Mouse (Mus musculus) heart, embryonic 14.5 days (tissue): ENCODE results near the gene Ankrd2. TPM values are rescaled to one million over a fixed set of nuclear protein-coding genes. Genes with fewer than 3 reads are reported as not detected.

ENCODE experiments used
- ATAC-seq: fragments of 200-750 bp; cut with Nextera tagmentation; 2 replicates; pipeline ENCODE4 v1.8.0; 2017; ENCODE audit warnings: low read depth, moderate TSS enrichment; ENCODE audit not compliant: insufficient number of reproducible peaks, insufficient read depth, low FRiP score
- H3K27ac ChIP-seq, 2 experiments: fragments of 200-500 bp in 1 of 2; fragments of 300-500 bp in 1 of 2; sonication (generic) in 1 of 2; replicated peaks in 1 of 2; 2 replicates each; pipeline ENCODE4 v1.5.1; 2012 to 2014; ENCODE audit warnings: low read depth in 2 of 2, low read length in 2 of 2, control low read depth in 1 of 2, mild to moderate bottlenecking in 1 of 2, mixed read lengths in 1 of 2; ENCODE audit not compliant: control insufficient read depth in 1 of 2, insufficient read depth in 1 of 2
- H3K27me3 ChIP-seq: fragments of 300-500 bp; sonication (generic); 2 replicates; pipeline ENCODE4 v1.6.1; 2014; ENCODE audit warnings: mild to moderate bottlenecking, low read length, control low read depth; ENCODE audit not compliant: control insufficient read depth, insufficient read depth
- H3K36me3 ChIP-seq: fragments of 300-500 bp; sonication (generic); 2 replicates; pipeline ENCODE4 v1.6.1; 2014; ENCODE audit warnings: mild to moderate bottlenecking, control low read depth, low read length, mixed read lengths; ENCODE audit not compliant: control insufficient read depth, insufficient read depth
- H3K4me1 ChIP-seq, 2 experiments: fragments of 200-500 bp in 1 of 2; fragments of 300-500 bp in 1 of 2; sonication (generic) in 1 of 2; 2 replicates each; pipeline ENCODE4 v1.6.1; 2012 to 2014; ENCODE audit warnings: low read length in 2 of 2, control low read depth in 1 of 2, mixed read lengths in 1 of 2; ENCODE audit not compliant: control insufficient read depth in 2 of 2, insufficient read depth in 2 of 2
- H3K4me2 ChIP-seq: fragments of 300-500 bp; sonication (generic); 2 replicates; pipeline ENCODE4 v1.6.1; 2014; ENCODE audit warnings: mild to moderate bottlenecking, low read length
- H3K4me3 ChIP-seq, 2 experiments: fragments of 200-500 bp in 1 of 2; fragments of 300-500 bp in 1 of 2; sonication (generic) in 1 of 2; 2 replicates each; pipeline ENCODE4 v1.5.1; 2012 to 2014; ENCODE audit warnings: low read length in 2 of 2, mild to moderate bottlenecking in 2 of 2, control low read depth in 1 of 2, low read depth in 1 of 2, moderate library complexity in 1 of 2; ENCODE audit not compliant: control insufficient read depth in 1 of 2, insufficient read depth in 1 of 2
- H3K9ac ChIP-seq: fragments of 300-500 bp; sonication (generic); 2 replicates; pipeline ENCODE4 v1.6.1; 2014; ENCODE audit warnings: mild to moderate bottlenecking, low read length
- H3K9me3 ChIP-seq: fragments of 300-500 bp; sonication (generic); 2 replicates; pipeline ENCODE4 v1.6.1; 2016; ENCODE audit warnings: low read length, control low read depth; ENCODE audit not compliant: control insufficient read depth
- WGBS: fragments of 180-500 bp; shearing (Covaris S2); extraction: QIAGEN DNeasy Blood & Tissue Kit; methylation state at CpG from one replicate; pipeline ENCODE4 v1.1.7; 2014; 5-methylcytosine and 5-hydroxymethylcytosine counted together
- polyA plus RNA-seq: library from polyadenylated mRNA; unstranded; fragments of >200 nt; fragmentation: Nextera tagmentation; extraction: Ambion mirVana; gene quantifications from 2 replicates; pipeline ENCODE4 v1.2.1, GENCODE M21; 2014

Gene Ankrd2
- polyA plus RNA-seq, 1 experiment from 2014 or later, result not detected

- no peak overlapping the region for H3K4me2 ChIP-seq
- 81% methylated on average over 5 of the region's 5 CpGs for WGBS
- H3K27ac ChIP-seq, result no peak overlapping the region
- H3K4me3 ChIP-seq, result no peak overlapping the region
- no peaks in the 10 kb centered on the region for H3K27me3 ChIP-seq
- H3K4me1 ChIP-seq, result peaks cover 0 to 15% of the 10 kb centered on the region in 2 experiments; a peak in 2 of 4 replicates
- ATAC-seq, result no peak
- H3K9me3 ChIP-seq, result no peaks in the 10 kb centered on the region
- no peak overlapping the region for H3K9ac ChIP-seq
- H3K36me3 ChIP-seq, result peaks cover 17% of the 10 kb centered on the region
Measured at GRCm38 (mm10) chr19:42031112-42031511, 4.7 kb upstream of the Ankrd2 start.

GRCm38 (mm10) chr19:42033611-42034010 is 2.2 kb upstream of the Ankrd2 start:
- no peak overlapping the region for H3K27ac ChIP-seq
- H3K4me2 ChIP-seq, result no peak overlapping the region
- H3K9ac ChIP-seq, result peak overlapping the region; percentile 2; the same call in 1 of the 2 replicates

GRCm38 (mm10) chr19:42034146-42034775 is 1.5 kb upstream of the Ankrd2 start:
- ATAC-seq, result no peak; the same call in 1 of the 2 replicates
- Histone ChIP-seq H3K4me1 (peaks cover 0 to 15% of the 10 kb centered on the region in 2 experiments; a peak in 2 of 4 replicates), H3K4me2 (no peak overlapping the region), H3K36me3 (peaks cover 17% of the 10 kb centered on the region), H3K27ac (no peak overlapping the region), H3K9ac (peak overlapping the region; percentile 2; the same call in 1 of the 2 replicates), H3K9me3 (no peaks in the 10 kb centered on the region), H3K4me3 (no peak overlapping the region), H3K27me3 (no peaks in the 10 kb centered on the region)
- WGBS, result 51% methylated on average over 9 of the region's 9 CpGs

More at GRCm38 (mm10) chr19:42033611-42034010, 2.2 kb upstream of the Ankrd2 start:
- Histone ChIP-seq H3K9me3 (no peaks in the 10 kb centered on the region), H3K4me3 (no peak overlapping the region), H3K36me3 (peaks cover 17% of the 10 kb centered on the region), H3K4me1 (peaks cover 0 to 15% of the 10 kb centered on the region in 2 experiments; a peak in 2 of 4 replicates), H3K27me3 (no peaks in the 10 kb centered on the region)
- no peak for ATAC-seq
- 84% methylated on average over 14 of the region's 14 CpGs for WGBS

- no peak overlapping the region for H3K4me2 ChIP-seq
- H3K27ac ChIP-seq, result no peak overlapping the region
- peaks cover 0 to 15% of the 10 kb centered on the region in 2 experiments; a peak in 2 of 4 replicates for H3K4me1 ChIP-seq
- no peak overlapping the region for H3K4me3 ChIP-seq
- H3K9ac ChIP-seq, result no peak overlapping the region
- H3K9me3 ChIP-seq, result no peaks in the 10 kb centered on the region
- peaks cover 2% of the 10 kb centered on the region; the same call in 1 of the 2 replicates for H3K27me3 ChIP-seq
- no peak for ATAC-seq
- H3K36me3 ChIP-seq, result peaks cover 17% of the 10 kb centered on the region
- 51% methylated on average over 11 of the region's 11 CpGs for WGBS
Measured at GRCm38 (mm10) chr19:42034881-42035455, 832 bp upstream of the Ankrd2 start.

- Histone ChIP-seq H3K9ac (no peak overlapping the region), H3K4me3 (no peak overlapping the region), H3K9me3 (no peaks in the 10 kb centered on the region), H3K4me2 (no peak overlapping the region), H3K4me1 (peaks cover 0 to 15% of the 10 kb centered on the region in 2 experiments; a peak in 2 of 4 replicates), H3K36me3 (peaks cover 17% of the 10 kb centered on the region), H3K27me3 (peaks cover 2% of the 10 kb centered on the region; the same call in 1 of the 2 replicates), H3K27ac (no peak overlapping the region)
- WGBS, result 76% methylated on average over 3 of the region's 3 CpGs
- no peak for ATAC-seq
Measured at GRCm38 (mm10) chr19:42036357-42036756, 557 bp downstream of the Ankrd2 start.

- H3K27me3 ChIP-seq, result peaks cover 2% of the 10 kb centered on the region; the same call in 1 of the 2 replicates
- no peak for ATAC-seq
- no peak overlapping the region for H3K9ac ChIP-seq
- WGBS, result 35% methylated on average over 11 of the region's 11 CpGs
- H3K9me3 ChIP-seq, result no peaks in the 10 kb centered on the region
- H3K36me3 ChIP-seq, result peaks cover 14% of the 10 kb centered on the region
- H3K27ac ChIP-seq, result no peak overlapping the region
- no peak overlapping the region for H3K4me2 ChIP-seq
- peaks cover 0 to 15% of the 10 kb centered on the region in 2 experiments; a peak in 2 of 4 replicates for H3K4me1 ChIP-seq
- H3K4me3 ChIP-seq, result no peak overlapping the region
Measured at GRCm38 (mm10) chr19:42037167-42037702, 1.4 kb downstream of the Ankrd2 start.

- H3K27ac ChIP-seq, result no peak overlapping the region
- WGBS, result 89% methylated on average over 12 of the region's 12 CpGs
- peaks cover 0 to 15% of the 10 kb centered on the region in 2 experiments; a peak in 2 of 4 replicates for H3K4me1 ChIP-seq
- no peak overlapping the region for H3K4me2 ChIP-seq
- peaks cover 13% of the 10 kb centered on the region for H3K36me3 ChIP-seq
- peaks cover 2% of the 10 kb centered on the region; the same call in 1 of the 2 replicates for H3K27me3 ChIP-seq
- H3K4me3 ChIP-seq, result no peak overlapping the region
- H3K9ac ChIP-seq, result no peak overlapping the region
- no peaks in the 10 kb centered on the region for H3K9me3 ChIP-seq
- no peak for ATAC-seq
Measured at GRCm38 (mm10) chr19:42038310-42038709, 2.5 kb downstream of the Ankrd2 start.
